Mouse (Mus musculus): Measurements from ENCODE around the gene Rnf223. TPM values are rescaled to one million over a fixed set of nuclear protein-coding genes. Genes with fewer than 3 reads are reported as not detected.
A peak's percentile ranks its signal among the peaks of the same experiment; 100 is the strongest.

Gene Rnf223
- 0.81 and 1.0 TPM in 2 replicates for polyA plus RNA-seq (2014; fragmentation: Nextera tagmentation; extraction: Ambion mirVana)

DNA sequence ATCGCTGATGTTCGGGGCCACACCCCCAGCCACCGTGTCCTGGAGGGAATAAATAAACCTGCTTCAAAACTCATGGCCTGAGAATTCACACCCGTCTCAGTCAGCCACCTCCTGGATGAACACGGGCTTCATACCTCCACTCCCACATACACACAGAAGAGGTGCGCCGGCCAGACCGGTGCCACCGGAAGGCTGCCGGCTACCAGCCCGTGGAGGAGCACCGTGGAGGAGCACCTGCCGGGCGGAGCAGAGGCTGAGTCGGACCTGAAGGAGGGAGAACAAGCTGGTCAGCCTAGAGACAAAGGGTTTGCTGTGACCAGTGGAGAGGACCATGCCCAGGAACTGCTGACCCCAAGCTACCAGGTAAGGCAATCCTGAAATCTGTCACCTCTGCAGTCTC, at the start of gene Rnf223:
Gene Rnf223 (plus strand): TSS at position 78 of the 400 bp plus-strand sequence.
- Histone ChIP-seq H3K4me2 (ENCODE audit: low read depth, severe bottlenecking) (no peak within 1 kb of the TSS), H3K4me3 (ENCODE audit: low read depth, low read length) (no peak within 1 kb of the TSS), H3K9me3 (ENCODE audit: control insufficient read depth, low read length) (no peaks in the 10 kb centered on the region), H3K36me3 (ENCODE audit: control insufficient read depth, insufficient read depth, low read length) (peaks cover 10% of the 10 kb centered on the region), H3K4me1 (ENCODE audit: control insufficient read depth, insufficient read depth, low read length) (no peaks in the 10 kb centered on the region), H3K27me3 (ENCODE audit: control insufficient read depth, insufficient read depth, low read length) (no peaks in the 10 kb centered on the region), H3K9ac (ENCODE audit: low read length) (no peak within 1 kb of the TSS), H3K27ac (replicated peaks; ENCODE audit: low read depth, low read length) (no peak within 1 kb of the TSS)
- no peak for DNase-seq (ENCODE audit: low spot score)
- WGBS = 84% methylated on average over 15 of the region's 15 CpGs
- no peak for ATAC-seq (ENCODE audit: insufficient number of reproducible peaks, low FRiP score, low TSS enrichment, low read depth)

DNA sequence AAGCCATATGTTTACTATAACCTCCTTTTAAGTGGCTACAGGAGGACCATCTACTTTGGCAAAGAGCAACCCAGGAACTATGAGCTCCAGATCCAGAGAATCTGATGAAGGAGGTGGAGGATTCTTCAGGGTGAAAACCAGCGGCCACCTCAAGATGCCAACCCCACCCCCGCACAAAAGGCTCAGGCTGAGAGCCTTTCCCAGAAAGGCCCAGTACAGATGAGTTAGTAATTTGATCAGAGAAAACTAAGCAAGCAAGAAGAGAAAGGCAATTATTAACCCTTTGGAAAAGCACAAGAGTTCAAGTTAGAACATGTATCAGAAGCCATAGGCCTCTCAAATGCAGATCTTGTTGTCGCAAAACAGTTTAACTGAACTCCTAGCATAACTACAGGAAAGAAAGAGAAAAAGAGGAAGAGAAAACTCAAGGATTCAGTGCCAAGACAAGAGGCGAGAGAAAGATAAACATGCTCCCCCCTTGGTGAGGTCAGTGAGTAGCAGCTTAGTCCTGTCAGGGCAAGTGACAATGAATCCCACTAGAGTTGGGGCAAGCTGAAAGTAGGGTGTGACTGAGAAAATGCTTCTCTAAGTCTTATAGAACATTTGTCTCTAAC, 47.6 kb upstream of the Rnf223 start:
- Histone ChIP-seq H3K4me1 (ENCODE audit: control insufficient read depth, insufficient read depth, low read length) (peaks cover 2% of the 10 kb centered on the region; the same call in 1 of the 2 replicates), H3K27ac (replicated peaks; ENCODE audit: low read depth, low read length) (no peak overlapping the region), H3K27me3 (ENCODE audit: control insufficient read depth, insufficient read depth, low read length) (no peaks in the 10 kb centered on the region), H3K9me3 (ENCODE audit: control insufficient read depth, low read length) (no peaks in the 10 kb centered on the region), H3K4me3 (ENCODE audit: low read depth, low read length) (no peak overlapping the region), H3K9ac (ENCODE audit: low read length) (no peak overlapping the region), H3K4me2 (ENCODE audit: low read depth, severe bottlenecking) (no peak overlapping the region), H3K36me3 (ENCODE audit: control insufficient read depth, insufficient read depth, low read length) (no peaks in the 10 kb centered on the region)
- 58% methylated on average over 4 of the region's 4 CpGs for WGBS
- ATAC-seq (ENCODE audit: insufficient number of reproducible peaks, low FRiP score, low TSS enrichment, low read depth) = no peak
- DNase-seq (ENCODE audit: low spot score) = no peak

DNA sequence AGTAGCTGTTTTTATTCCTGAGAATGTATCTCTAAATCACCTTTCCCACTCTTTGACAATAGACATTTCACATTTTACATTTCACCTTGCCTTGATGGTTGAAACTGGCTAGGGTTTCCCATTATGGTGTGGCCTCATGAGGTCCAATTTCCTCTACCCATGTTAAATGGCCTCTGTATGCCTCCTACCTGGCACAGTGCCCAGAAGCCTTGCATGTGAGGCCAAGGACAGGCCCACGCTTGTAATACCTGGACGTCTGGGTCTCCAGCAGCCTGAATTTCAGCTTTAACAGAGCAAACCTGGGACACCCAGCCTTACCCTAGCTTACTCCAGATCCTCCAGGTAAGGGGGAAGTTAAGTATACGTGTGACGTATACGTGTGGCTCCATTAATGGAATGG, 47.0 kb upstream of the Rnf223 start:
- no peak overlapping the region for H3K27ac ChIP-seq (replicated peaks; ENCODE audit: low read depth, low read length)
- 77% methylated on average over 5 of the region's 5 CpGs for WGBS

DNA sequence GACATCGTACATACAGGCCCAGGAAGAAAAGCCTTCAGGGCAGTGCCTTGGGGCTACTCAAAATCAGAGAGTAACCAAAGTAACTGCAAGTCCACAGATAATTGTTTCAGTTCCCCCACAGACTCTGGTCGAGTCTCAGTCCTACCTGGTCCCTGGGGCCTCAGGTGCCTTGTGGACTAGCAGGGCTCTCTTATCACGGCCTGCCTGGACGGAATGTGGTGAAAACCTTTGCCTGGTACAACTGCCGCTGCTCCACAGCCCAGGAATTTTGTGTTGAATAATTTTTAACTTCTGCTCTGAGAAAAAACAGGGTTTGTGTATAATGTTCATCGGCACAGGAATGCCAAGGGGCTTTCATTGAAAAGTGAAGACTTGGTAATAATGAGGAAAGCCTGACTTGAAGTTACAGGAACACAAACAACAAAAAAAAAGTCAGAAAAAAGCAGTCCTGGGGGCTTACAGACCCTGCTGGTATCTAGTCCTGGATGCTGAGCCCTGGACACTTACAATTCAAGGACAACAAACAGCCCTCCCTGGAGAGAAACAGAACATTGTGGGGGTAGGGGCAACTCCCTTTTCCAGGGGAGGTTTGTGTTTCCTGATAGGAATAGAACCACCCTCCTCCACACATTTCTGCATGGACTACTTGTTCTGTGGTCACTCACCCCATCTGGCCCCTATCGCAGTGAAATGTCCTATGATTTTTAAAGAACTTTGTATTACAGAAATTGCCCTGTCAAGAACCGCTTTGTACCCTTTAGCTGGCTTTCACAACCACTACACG, 46.0 kb upstream of the Rnf223 start:
- WGBS = 84% methylated on average over 9 of the region's 9 CpGs
- DNase-seq (ENCODE audit: low spot score) (no peak), ATAC-seq (ENCODE audit: insufficient number of reproducible peaks, low FRiP score, low TSS enrichment, low read depth) (no peak)
- Histone ChIP-seq H3K4me1 (ENCODE audit: control insufficient read depth, insufficient read depth, low read length) (no peaks in the 10 kb centered on the region), H3K36me3 (ENCODE audit: control insufficient read depth, insufficient read depth, low read length) (no peaks in the 10 kb centered on the region), H3K4me2 (ENCODE audit: low read depth, severe bottlenecking) (no peak overlapping the region), H3K4me3 (ENCODE audit: low read depth, low read length) (no peak overlapping the region), H3K27ac (replicated peaks; ENCODE audit: low read depth, low read length) (no peak overlapping the region), H3K9ac (ENCODE audit: low read length) (no peak overlapping the region), H3K27me3 (ENCODE audit: control insufficient read depth, insufficient read depth, low read length) (no peaks in the 10 kb centered on the region), H3K9me3 (ENCODE audit: control insufficient read depth, low read length) (no peaks in the 10 kb centered on the region)

More for the DNA sequence above, 47.0 kb upstream of the Rnf223 start:
- Histone ChIP-seq H3K4me3 (ENCODE audit: low read depth, low read length) (no peak overlapping the region), H3K9ac (ENCODE audit: low read length) (no peak overlapping the region), H3K27me3 (ENCODE audit: control insufficient read depth, insufficient read depth, low read length) (no peaks in the 10 kb centered on the region), H3K36me3 (ENCODE audit: control insufficient read depth, insufficient read depth, low read length) (no peaks in the 10 kb centered on the region), H3K4me2 (ENCODE audit: low read depth, severe bottlenecking) (no peak overlapping the region), H3K4me1 (ENCODE audit: control insufficient read depth, insufficient read depth, low read length) (no peaks in the 10 kb centered on the region), H3K9me3 (ENCODE audit: control insufficient read depth, low read length) (no peaks in the 10 kb centered on the region)
- DNase-seq (ENCODE audit: low spot score) = peak; percentile 34
- ATAC-seq (ENCODE audit: insufficient number of reproducible peaks, low FRiP score, low TSS enrichment, low read depth) = no peak

DNA sequence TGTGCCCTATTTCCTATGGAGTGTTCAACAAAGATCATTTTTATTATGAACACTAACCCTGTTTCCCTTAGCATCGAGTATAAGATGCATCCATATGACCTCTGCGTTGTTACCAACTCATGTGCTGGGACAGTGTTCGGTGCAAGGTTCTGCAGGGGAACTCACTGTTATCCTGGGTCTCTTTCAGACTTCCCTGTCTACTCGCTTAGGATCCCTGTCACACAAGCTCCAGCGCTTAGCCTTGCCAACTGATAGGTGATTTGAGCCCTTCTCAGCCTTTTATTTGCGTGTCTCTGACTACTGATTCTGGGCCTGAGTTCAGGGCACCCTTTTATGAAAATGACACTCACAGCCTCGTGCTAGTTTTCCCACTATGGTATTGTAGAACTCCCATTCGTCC, 45.1 kb upstream of the Rnf223 start:
- no peak overlapping the region for H3K9ac ChIP-seq (ENCODE audit: low read length)
- no peaks in the 10 kb centered on the region for H3K9me3 ChIP-seq (ENCODE audit: control insufficient read depth, low read length)
- DNase-seq (ENCODE audit: low spot score) (no peak), ATAC-seq (ENCODE audit: insufficient number of reproducible peaks, low FRiP score, low TSS enrichment, low read depth) (no peak)
- no peak overlapping the region for H3K4me2 ChIP-seq (ENCODE audit: low read depth, severe bottlenecking)
- 87% methylated on average over 8 of the region's 8 CpGs for WGBS
- no peaks in the 10 kb centered on the region for H3K4me1 ChIP-seq (ENCODE audit: control insufficient read depth, insufficient read depth, low read length)
- no peaks in the 10 kb centered on the region for H3K27me3 ChIP-seq (ENCODE audit: control insufficient read depth, insufficient read depth, low read length)
- H3K36me3 ChIP-seq (ENCODE audit: control insufficient read depth, insufficient read depth, low read length) = no peaks in the 10 kb centered on the region
- H3K27ac ChIP-seq (replicated peaks; ENCODE audit: low read depth, low read length) = no peak overlapping the region
- H3K4me3 ChIP-seq (ENCODE audit: low read depth, low read length) = no peak overlapping the region

DNA sequence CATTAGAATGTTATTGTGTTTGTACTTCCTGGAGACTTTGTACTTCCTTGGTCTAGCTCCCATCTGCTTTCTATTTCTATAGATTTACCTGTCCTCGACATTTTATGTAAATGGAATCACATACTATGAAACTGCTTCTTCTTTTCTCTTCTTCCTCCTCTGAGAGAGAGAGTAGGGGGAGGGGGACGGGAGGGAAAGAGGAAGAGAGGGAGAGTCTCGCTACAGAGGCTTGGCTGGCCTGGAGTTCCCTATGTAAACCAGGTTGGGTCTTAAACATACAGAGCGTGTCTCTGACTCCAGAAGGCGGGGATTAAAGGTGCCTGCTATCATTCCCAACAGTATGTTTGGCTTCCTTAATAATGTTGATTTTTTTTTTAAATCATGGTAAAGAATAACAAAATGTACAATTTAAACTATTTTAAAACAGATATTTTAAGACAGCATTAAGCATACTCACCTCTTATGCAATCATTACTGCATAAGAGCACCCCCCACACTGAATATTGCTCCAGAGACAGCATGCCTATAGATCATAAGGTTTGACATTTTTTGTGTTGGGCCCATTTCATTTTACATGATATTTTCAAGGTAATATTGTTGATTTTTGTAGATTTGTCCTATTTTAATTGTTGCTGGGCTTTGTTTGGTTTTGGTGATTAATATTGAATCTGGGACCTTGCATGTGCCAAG, 42.8 kb upstream of the Rnf223 start:
- H3K9ac ChIP-seq (ENCODE audit: low read length) = no peak overlapping the region
- H3K36me3 ChIP-seq (ENCODE audit: control insufficient read depth, insufficient read depth, low read length) = no peaks in the 10 kb centered on the region
- no peak for DNase-seq (ENCODE audit: low spot score)
- H3K9me3 ChIP-seq (ENCODE audit: control insufficient read depth, low read length) = no peaks in the 10 kb centered on the region
- H3K4me2 ChIP-seq (ENCODE audit: low read depth, severe bottlenecking) = no peak overlapping the region
- H3K27me3 ChIP-seq (ENCODE audit: control insufficient read depth, insufficient read depth, low read length) = no peaks in the 10 kb centered on the region
- H3K27ac ChIP-seq (replicated peaks; ENCODE audit: low read depth, low read length) = no peak overlapping the region
- H3K4me1 ChIP-seq (ENCODE audit: control insufficient read depth, insufficient read depth, low read length) = no peaks in the 10 kb centered on the region
- no peak overlapping the region for H3K4me3 ChIP-seq (ENCODE audit: low read depth, low read length)
- WGBS = 43% methylated on average over 5 of the region's 5 CpGs
- ATAC-seq (ENCODE audit: insufficient number of reproducible peaks, low FRiP score, low TSS enrichment, low read depth) = no peak

DNA sequence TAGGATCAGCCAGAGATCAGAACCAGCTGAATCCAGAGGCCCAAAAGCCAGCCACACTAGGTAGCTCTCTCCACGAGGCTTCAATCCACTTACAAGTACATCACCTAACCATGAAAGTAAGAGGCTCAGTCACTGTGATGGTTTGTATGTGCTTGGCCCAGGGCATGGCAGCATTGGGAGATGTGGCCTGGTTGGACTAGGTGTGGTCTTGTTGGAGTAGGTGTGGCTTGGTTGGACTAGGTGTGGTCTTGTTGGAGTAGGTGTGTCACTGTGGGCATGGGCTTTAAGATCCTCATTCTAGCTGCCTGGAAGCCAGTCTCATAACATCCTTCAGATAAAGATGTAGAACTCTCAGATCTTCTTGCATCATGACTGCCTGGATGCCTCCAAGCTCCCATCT, 39.1 kb upstream of the Rnf223 start:
- Histone ChIP-seq H3K4me1 (ENCODE audit: control insufficient read depth, insufficient read depth, low read length) (no peaks in the 10 kb centered on the region), H3K27me3 (ENCODE audit: control insufficient read depth, insufficient read depth, low read length) (no peaks in the 10 kb centered on the region), H3K4me3 (ENCODE audit: low read depth, low read length) (no peak overlapping the region), H3K27ac (replicated peaks; ENCODE audit: low read depth, low read length) (no peak overlapping the region), H3K4me2 (ENCODE audit: low read depth, severe bottlenecking) (no peak overlapping the region), H3K9me3 (ENCODE audit: control insufficient read depth, low read length) (no peaks in the 10 kb centered on the region), H3K36me3 (ENCODE audit: control insufficient read depth, insufficient read depth, low read length) (no peaks in the 10 kb centered on the region), H3K9ac (ENCODE audit: low read length) (no peak overlapping the region)
- WGBS = 69% methylated on average over 1 of the region's 1 CpGs
- ATAC-seq (ENCODE audit: insufficient number of reproducible peaks, low FRiP score, low TSS enrichment, low read depth) = no peak
- no peak for DNase-seq (ENCODE audit: low spot score)

DNA sequence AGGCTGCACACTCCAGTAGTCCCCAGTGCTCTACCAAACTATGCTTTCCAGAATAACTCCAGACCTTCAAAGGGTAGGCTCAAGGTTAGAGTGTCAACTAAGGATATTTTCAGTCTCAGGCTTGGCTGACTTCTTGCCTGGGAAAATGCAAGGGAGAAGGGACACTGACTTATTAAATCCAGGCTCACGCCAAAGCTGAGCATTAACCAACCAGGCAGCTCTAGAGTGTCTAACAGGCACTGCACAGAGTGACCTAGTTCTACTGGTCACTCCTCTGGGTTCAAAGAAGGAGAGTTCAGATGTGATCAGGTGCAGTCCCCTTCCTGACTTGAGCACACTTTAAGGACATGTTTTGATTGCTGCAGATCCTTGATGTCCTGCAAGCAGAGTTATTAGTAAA, 37.5 kb upstream of the Rnf223 start:
- 85% methylated on average over 1 of the region's 1 CpGs for WGBS
- no peak for ATAC-seq (ENCODE audit: insufficient number of reproducible peaks, low FRiP score, low TSS enrichment, low read depth)
- H3K9me3 ChIP-seq (ENCODE audit: control insufficient read depth, low read length) = no peaks in the 10 kb centered on the region

More for the DNA sequence above, 37.5 kb upstream of the Rnf223 start:
- Histone ChIP-seq H3K9ac (ENCODE audit: low read length) (no peak overlapping the region), H3K27me3 (ENCODE audit: control insufficient read depth, insufficient read depth, low read length) (no peaks in the 10 kb centered on the region), H3K4me1 (ENCODE audit: control insufficient read depth, insufficient read depth, low read length) (no peaks in the 10 kb centered on the region), H3K4me3 (ENCODE audit: low read depth, low read length) (no peak overlapping the region), H3K36me3 (ENCODE audit: control insufficient read depth, insufficient read depth, low read length) (no peaks in the 10 kb centered on the region), H3K27ac (replicated peaks; ENCODE audit: low read depth, low read length) (no peak overlapping the region), H3K4me2 (ENCODE audit: low read depth, severe bottlenecking) (no peak overlapping the region)
- DNase-seq (ENCODE audit: low spot score) = no peak

Data from limb, embryonic 11.5 days (tissue).